Mouse (Mus musculus) spleen, embryonic (tissue): ENCODE measurements around the gene Rsc1a1.

Source experiments
- CTCF ChIA-PET: fragments of 350-600 bp; sonication (Branson Sonifier 250); formaldehyde crosslinking; loops from one replicate; lab custom pipeline; 2022; lab: Charles Lee

The Rsc1a1 gene

DNA sequence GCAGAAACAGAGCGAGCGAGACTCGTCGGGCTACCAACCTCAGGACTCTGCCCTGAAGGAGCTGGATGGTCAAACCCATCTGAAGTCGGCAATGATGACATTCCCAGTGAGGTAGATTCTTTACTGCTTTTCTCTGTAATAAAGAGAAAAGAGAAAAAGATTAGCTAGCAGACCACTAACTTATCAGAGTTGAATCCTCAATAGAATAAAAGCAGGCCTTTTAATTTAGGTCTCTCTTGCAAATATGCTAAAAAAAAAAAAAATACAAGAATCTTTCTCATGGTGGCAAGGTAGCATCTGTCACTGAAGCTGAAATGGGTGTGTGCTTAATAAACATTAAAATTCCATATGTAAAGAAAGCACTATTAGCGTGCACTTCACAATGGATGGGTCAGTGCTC lies at the start of gene Rsc1a1:
Gene Rsc1a1, minus strand, starts transcription at position 101 of the 400 bp plus-strand sequence.
- CTCF ChIA-PET: no interaction called here

DNA sequence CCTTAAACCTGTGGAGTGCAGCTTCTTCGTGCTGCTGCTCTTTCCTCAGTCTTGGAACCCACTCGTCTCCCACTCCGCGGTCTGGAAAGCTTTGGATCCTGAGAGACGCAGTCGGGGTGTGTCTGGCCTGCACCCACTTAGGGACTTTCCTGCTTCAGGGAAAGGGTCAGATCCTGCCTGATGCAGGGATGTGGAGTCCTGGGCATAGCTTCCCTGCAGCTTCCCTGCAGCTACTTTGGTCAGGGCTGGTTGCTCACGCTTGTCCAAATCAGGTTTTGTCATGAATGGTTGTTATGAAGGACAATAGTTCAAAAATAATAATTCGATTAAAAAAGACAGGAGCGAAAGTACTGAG lies 49.8 kb upstream of the Rsc1a1 start:
- CTCF ChIA-PET: interaction anchor here (1.0 kb wide), 1 partner anchor 11 kb away, joined by 3 read pairs; no protein-coding TSS in a partner anchor

DNA sequence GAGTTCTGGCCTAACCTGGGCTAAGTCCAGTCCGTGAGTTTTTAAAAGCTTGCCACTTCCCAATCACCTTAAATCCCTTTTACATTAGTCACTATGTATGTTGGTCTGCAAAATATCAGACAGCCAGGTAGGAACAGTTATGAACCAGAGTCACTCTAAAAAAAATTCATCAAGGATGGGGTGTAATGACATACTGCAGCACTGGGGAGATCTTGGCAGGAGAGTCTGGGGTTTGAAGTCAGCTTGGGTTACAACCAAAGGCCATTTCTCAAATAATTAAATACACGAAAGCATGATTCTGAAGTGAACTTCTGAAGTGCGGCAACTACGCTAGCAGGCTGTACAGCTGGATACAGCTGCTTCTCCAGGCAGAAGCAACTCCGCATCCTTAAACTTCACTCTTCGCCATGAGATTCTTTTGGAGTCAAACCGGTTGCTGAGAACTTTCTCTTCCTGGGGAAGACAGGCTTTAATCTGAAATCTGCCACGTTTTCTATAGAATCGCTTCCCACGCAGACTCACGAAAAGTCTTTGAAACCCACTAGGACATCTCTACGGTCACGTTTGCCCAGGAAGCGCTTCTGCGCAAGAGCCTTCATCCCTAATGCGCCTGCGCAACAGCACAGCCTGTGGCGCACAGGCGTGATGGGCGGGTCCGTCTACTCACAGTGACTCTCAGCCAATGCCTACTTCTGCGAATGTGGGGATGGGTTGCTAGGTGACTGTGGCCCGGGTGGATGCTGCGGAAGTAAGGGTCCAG lies 49.2 kb upstream of the Rsc1a1 start:
- CTCF ChIA-PET: interaction anchor here (1.0 kb wide), 1 partner anchor 11 kb away, joined by 3 read pairs; no protein-coding TSS in a partner anchor

DNA sequence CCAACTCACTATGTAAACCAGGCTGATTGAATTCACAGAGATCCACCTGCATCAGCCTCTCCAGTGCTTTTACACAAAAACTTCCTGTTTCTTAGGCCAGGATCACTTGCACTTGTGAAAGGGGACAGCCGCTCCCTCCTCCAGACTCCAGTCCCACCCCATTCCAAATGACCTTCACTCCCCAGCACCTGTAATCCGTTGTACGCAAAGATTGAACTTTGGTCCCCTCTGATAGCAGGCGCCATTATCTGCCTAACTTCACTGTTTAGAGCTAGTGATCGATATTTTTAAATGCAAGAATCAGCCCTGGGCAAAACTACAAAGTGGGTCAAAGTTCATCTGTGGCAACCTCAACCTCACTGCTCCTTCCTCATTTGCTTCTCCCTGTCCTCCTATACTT lies 46.4 kb upstream of the Rsc1a1 start:
- CTCF ChIA-PET: no interaction called here

DNA sequence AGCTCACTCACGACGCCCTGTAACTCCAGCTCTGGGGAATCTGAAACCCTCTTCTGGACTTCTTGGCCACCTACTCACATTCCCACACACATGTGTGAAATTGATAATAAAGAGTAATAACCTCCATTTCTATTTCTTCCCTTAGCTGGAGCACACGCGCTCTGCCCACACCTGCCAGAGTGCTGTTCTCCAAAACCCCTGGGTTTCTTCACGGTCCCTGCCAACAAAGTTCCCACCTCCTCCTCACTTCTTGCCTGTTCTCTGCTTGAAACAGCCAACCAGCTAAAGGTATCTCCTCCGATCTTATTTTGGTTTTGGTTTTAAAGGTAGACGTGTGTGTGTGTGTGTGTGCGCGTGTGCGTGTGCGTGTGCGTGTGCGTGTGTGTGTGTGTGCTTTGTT lies 45.0 kb upstream of the Rsc1a1 start:
- CTCF ChIA-PET: no interaction called here

DNA sequence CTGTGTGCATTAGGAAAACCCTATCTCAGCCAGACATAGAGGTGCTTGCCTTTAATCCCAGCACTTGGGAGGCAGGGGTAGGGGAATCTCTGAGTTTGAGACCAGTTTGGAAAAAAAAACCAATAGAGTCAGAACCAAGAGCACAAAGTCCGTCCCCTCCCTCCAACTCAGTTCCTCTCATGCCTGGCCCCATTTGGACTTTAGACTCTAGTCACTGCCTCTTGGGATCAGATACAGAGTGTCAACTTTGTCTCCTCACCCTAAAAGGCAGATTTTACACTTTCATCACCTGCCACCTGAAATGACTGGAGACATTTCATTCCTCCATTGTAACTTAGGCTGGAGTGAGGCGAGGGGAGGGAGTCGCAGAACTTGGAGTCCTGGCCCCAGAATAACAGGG lies 43.9 kb upstream of the Rsc1a1 start:
- CTCF ChIA-PET: no interaction called here

DNA sequence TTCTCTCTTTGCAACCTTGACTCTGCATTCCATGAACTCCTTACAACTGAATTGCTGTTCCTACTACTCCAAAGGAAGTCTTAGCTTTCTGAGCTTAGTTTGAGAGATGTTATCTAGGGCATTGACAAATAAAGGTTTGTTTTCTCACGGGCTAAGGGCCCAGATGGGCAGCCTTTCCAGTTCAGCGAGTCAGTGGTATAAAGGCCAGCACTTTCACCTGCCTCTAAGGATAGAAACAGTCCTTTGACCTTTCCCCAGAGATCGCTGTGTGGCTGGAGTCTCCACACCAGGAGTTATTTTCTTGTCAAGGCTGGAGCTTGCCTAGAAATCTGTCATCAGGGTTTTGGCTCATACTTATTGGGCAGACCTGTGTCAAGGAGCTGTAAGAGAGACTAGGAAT lies 40.3 kb upstream of the Rsc1a1 start:
- CTCF ChIA-PET: interaction anchor here (0.5 to 0.9 kb wide), 2 partner anchors 20 to 565 kb away, joined by 3 read pairs; no protein-coding TSS in a partner anchor

DNA sequence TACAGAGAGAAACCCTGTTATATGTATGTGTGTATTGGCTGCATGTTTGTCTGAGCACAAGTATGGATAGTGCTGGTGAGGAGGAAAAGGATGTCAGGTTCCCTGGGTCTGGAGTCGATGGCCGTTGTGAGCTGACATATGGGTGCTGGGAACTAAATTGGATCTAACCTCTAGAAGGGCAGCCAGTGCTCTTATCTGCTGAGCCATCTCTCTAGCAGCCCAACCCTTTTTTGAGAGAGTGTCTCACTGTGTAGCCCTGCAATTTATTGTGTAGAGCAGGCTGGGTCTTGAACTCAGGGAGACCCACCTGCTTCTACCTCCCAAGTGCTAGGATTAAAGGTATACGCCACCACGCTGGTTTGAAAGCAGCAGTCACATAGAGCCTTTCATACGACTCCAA lies 39.9 kb upstream of the Rsc1a1 start:
- CTCF ChIA-PET: no interaction called here

DNA sequence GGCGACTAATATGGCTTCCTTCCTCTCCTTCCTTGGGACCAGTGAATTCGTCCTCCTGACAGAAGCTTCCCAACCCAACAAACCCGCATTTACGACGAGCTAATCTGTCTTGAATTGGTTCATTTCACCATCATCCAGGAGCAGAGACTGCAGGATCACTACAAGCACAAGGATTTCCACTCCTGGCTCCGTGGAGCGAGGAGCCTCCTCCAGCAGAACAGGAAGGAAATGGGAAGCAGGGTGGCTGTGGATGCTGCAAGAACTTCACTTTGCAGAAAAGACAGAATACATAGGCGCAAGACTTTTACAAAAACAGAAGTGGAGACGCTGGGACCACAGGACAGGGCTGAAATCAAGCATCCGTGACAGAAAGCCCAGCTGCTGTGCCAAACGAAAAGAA lies 39.2 kb upstream of the Rsc1a1 start:
- CTCF ChIA-PET: no interaction called here

DNA sequence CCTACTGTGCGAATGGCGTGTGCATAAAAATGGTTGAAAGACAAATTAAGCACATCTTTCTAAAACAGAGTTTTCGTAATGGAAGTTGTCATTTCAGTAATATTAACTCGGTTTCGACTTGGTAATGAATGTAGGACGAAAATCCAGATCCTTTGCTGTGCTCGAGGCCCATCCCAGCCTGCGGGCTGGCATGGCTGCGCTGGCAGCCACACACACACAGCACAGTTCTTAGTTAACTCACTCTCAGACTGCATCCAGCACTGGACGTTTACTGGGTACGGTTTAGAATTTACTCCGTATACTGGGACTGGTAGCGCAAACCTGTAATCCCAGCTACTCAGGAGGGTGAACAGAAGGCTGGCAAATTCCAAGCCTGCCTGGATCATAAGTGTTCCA lies 38.3 kb upstream of the Rsc1a1 start:
- CTCF ChIA-PET: interaction anchor here (0.8 kb wide), 1 partner anchor 12 kb away, joined by 3 read pairs; no protein-coding TSS in a partner anchor

DNA sequence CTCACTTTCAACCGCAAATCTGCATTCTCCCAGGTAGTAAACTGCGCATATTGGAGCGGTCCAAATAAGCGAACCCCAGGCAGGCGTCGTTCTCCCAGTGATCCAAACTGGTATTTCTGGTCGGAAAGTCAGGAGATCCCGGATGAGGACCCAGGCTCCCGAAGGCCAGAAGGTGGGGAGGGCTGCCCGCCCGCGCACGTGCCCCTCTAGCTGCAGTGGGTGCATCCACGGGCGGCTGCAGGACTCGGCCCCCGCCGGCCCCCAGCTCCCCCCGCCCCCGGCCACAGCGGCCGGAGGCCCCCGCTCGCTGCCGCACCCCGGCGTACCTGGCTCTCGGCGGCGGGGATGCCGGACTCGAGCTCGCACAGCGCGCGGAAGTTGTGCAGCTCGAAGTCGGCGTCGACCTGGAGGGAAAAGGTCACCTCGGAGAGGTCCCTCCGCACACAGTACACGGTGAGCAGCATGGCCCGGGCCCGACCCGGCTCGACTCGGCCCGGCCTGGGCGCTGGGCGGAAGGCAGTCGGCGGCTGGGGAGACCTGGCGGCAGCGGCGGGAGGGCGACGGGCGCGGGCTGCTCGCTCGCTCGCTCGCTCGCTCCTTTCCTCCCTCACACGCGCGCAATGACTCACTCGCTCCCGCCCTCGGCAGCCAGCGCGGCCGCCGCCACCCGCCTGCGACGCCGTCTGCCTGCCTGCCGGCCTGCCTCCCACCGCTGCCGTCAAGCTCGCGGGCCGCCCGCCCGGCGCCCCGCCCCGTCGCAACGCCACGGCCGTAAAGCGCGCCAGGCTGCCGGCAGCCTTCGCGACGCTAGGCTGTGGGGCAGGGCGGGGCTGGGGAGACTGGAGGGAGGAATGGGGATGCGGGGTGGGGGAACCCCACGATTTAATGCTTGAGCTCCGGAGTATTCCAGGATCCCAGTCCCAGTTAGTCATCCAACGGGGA lies 37.6 kb upstream of the Rsc1a1 start, which contains the start of gene Ddi2:
Gene Ddi2, minus strand, starts transcription at position 689 of the 942 bp plus-strand sequence.
- CTCF ChIA-PET: interaction anchor here (0.8 kb wide), 1 partner anchor 12 kb away, joined by 3 read pairs; no protein-coding TSS in a partner anchor

DNA sequence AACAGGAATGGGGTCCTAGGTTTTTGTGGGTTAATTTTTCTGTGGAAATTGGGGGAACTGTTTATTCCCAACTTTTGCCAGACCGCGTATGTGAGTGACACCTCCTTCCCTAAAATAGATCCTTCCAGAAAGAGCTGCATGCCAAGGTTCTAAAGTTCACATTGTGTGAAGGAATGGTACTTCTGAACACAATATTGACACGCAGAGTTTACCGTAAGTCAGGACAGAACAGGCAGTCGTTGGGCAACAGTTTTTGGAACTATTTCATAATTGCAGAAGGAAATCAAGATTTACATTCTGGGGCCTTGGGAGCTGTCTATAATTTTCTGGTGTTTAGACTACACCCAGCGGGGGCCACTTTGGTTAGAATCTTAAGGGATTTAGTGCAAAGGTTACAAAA lies 36.6 kb upstream of the Rsc1a1 start:
- CTCF ChIA-PET: interaction anchor here (0.7 kb wide), 1 partner anchor 304 kb away, joined by 3 read pairs; no protein-coding TSS in a partner anchor

DNA sequence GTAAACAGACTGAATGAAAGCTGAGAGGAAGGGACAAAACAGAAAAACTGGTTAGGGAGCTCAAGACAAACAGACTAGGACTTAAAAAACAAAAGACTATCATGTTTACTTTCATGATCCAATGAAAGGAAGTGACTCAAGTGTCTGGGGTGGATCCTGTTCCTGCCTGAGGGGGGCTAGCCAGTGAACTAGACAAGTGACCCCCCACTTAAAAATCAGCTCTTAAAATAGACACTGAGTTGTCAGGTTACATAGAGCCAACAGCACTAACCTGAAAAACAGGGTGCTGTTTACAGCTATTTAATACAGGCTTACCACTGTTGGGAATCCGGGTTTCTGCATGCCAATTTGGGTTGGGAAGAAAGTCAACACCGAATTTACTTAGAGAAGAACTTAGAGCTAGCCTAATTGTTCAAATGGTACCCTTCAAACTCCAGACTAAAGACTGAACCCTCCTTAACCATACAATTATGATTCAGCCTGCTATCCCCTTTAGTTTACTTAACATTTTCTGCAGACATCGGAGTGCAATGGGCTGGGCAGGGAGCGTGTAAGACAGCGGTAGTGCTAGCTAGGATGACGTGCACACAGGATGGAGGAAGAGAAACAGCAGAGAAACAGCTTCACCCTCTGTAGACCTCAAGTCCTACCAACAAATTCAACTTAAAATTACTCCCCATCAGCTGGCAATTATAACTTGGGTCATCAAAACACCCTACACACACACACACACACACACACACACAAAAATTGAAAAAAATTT lies 35.5 kb upstream of the Rsc1a1 start:
- CTCF ChIA-PET: no interaction called here

DNA sequence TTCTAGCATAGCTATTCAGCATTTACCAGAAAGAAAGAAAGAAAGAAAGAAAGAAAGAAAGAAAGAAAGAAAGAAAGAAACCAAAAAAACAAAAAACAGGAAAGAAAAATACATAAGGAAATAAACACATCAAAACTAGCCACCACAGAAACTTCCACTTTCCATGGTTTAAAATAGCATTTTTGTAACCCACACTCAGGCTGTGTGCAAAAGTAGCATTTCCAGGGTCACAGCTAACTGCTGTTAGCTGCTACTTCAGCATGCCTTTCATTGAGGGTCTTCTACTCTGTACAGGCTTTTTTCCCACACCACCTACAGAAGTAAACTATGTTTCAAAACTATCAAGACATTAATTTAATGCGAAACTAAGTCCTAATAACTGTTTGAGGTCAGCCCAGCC lies 33.9 kb upstream of the Rsc1a1 start:
- CTCF ChIA-PET: interaction anchor here (0.6 kb wide), 1 partner anchor 160 kb away, joined by 3 read pairs; no protein-coding TSS in a partner anchor

DNA sequence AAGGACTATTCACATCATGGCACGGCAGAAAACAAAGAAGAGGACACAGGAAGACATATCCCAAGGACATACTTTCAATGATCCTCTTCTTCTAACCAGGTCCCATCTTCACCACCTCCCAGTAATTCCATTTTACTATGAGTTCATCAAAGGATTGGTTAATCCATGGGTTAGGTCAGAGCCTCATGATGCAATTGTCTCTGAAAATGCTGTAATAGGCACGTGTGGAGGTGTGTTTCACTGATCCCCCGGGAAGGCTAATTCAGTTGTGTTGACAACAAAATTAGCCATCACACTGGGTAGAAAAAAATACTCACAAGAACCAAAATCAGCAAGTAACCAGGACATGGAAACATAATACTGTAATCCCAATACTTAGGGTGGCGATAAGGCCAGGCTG lies 32.2 kb upstream of the Rsc1a1 start:
- CTCF ChIA-PET: no interaction called here

DNA sequence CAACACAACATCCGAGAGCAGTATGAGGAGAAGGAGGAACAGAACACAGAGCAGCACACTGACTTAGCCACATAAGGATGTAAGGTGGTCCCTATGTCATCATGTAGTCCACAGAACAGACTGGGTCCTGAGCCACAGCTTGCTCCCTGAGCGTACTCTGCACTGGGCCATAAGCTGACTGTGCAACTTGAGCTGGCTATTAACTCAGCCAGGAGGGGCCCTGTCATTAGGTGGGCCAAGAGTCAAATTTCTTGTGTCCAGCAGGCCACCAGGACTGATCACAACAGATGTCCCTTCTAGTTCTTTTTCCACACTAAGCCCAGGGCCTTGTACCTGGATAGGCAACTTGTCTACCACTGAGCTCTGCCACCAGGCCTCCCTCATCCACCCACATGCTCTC lies 29.6 kb upstream of the Rsc1a1 start:
- CTCF ChIA-PET: no interaction called here

DNA sequence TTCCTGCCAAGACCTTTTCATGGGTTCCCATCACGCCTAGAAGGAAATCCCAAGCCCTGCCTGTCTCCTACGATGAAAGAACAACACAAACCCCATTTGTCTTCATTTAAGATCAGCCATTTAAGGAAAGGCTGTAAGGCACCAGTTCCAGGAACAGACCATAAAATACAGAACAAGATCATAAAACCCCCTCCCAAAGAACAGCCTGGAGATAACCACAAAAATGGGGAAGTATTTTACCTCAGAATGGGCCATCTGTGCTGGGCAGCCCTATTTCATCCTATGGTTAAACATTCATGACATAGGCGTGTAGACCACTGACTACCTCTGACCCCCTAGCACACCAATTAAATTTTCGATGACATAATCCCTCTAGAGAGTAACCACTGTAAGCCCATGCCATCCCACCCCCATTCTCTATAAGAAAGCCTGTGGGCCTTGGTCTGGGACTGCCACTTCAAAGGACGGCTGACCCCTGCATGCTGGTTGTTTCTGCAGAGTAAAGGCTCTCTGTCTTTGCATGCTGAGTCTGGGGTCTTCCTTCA lies 28.3 kb upstream of the Rsc1a1 start:
- CTCF ChIA-PET: no interaction called here

DNA sequence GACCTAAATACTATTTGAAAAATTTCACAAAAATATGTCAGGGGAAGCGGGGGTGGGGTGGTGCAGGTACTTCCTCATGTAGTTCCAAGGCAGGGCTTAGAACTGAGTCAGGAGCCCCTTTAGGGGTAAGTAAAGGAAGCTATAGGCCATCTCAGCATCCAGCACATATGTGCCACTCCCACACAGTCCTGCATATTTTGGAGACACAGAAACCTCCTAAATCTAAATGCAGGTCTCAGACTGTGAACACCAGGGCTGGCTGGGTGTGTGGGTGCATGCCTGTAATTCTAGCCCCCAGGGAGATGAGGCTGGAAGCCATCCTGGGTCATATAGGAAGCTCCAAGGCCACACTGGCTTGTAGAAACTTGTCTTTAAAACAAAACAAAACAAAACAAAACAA lies 25.9 kb upstream of the Rsc1a1 start:
- CTCF ChIA-PET: interaction anchor here (0.7 to 0.9 kb wide), 2 partner anchors 16 to 39 kb away, joined by 3 read pairs; no protein-coding TSS in a partner anchor

DNA sequence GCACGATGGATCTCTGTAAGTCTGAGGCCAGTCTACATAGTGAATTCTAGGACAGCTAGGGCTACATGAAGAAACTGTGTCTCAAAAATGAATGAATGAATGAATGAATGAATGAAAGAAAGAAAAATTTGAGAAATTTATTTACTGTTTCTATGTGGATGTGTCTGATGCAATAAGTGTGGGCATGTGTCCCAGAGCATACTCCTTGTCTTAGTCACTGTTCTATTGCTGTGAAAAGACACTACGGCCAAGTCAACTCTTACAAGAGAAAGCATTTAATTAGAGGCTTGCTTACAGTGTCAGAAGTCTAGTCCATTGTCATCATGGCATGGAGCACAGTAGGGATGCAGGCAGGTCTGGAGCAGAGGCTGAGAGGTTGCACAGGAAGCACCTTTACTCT lies 23.6 kb upstream of the Rsc1a1 start:
- CTCF ChIA-PET: no interaction called here

DNA sequence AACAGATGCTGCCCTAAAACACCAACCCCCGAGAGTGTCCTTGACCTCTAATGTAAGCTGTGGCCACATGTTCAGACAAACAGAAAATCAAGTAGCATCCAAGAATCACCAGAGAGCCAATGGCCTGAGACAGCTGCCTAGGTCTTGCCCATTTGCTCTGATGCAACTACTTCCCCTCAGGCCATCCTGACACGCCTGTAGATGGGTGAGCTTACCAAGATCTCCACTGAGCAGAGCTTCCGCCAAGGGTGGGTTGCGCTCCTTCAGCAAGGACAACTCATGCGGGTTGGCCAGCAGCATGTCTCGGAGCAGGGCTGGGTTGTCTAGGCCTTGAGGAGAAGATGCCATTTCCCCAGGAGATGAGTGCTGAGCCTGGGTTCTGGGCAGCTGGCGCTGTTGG lies 22.6 kb upstream of the Rsc1a1 start:
- CTCF ChIA-PET: interaction anchor here (0.7 kb wide), 1 partner anchor 75 kb away, joined by 3 read pairs; no protein-coding TSS in a partner anchor

DNA sequence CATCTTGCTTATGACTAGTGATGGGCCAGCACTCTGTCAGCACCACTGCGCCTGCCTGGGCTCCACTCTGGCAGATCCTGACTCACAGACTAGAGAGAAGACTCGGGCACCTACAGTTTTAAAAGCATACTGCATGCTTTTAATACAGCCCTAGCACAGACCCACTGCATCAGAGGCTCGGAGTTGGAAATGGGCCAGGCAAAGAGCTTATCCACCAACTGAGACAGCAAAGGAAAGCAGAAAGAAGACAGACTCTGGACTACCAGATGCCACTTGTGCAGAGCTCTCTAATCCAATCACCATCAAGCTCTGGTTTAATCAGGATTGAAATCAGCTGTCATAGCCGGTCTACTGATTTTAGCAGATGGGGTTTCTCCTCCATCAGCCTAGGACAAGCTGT lies 19.9 kb upstream of the Rsc1a1 start:
- CTCF ChIA-PET: no interaction called here
